Mouse (Mus musculus): Measurements from ENCODE around the gene Gm20812.
"Not testable (repeated sequence)": the region's sequence is repeated elsewhere in the genome, so short reads cannot be mapped to it uniquely, and the experiment has no call there.

Gm20812 gene

GRCm38 (mm10) chrY:12381681-12382080 is at the start of gene Gm20812:
Gene Gm20812, plus strand, starts transcription at chrY:12381981.
- not testable (repeated sequence) for DNase-seq (ENCODE audit: low read depth, low spot score)
